Mouse (Mus musculus): ENCODE results near the gene Fryl. TPM values are rescaled to one million over a fixed set of nuclear protein-coding genes. Genes with fewer than 3 reads are reported as not detected.
A peak's percentile ranks its signal among the peaks of the same experiment; 100 is the strongest.

Fryl gene
- polyA plus RNA-seq, 1 experiment from 2014 or later = 20.8 TPM

DNA sequence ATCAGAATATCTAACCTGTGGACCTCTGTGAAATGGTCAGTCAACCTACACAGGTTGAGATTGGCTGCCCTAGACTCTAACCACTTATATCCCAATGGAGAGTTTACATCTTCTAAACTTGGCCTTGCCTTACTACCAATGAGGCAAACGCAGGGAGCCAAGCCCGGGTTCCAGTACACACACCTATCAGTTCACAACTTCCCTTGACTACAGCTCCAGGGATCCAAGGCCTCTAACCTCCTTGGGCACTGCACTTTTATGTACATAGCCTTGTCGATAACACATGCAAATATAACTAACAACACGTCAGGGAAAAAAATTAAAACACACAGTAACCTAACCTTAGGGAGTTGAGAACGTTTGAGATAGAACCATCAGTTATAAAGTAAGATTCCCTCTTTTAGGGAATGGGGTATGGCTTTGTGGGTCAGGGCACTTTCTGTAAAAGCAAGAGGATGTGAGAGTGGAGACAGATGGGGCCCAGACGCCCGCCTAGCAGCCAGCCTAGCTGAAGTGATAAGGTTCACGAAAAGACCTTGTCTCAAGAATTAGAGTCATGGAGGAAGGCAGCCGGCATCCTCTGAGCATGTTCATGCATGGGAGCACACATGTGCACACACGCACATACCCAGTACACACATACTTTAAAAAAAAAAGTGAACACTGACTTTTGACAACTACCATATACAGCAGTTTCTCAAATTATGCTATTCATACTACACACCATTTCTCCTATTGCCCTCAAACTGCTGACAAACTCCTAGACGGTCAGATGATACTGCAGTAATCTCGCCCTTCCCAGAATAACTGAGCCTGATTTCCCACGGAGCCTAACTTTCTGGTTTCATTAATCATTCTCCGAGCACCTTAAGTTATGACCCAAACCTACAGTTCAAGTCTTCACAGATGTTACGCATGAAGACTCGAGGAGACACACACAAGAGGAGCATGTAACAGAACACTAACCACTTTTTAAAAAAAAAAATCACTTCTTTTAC is 55.7 kb downstream of the Fryl start:
- H3K27me3 ChIP-seq (ENCODE audit: control insufficient read depth, insufficient read depth, low read length) = no peaks in the 10 kb centered on the region
- no peak overlapping the region for H3K9ac ChIP-seq (ENCODE audit: low read length)
- H3K27ac ChIP-seq (replicated peaks) = peak overlapping the region; percentile 31
- no peak overlapping the region for H3K4me3 ChIP-seq (ENCODE audit: low read depth, low read length)
- TF ChIP-seq CTCF (IDR thresholded peaks at IDR 0.05; ENCODE audit: low read depth) = no peak
- TF ChIP-seq EP300 (optimal IDR thresholded peaks at IDR 0.05) = no peak
- H3K4me2 ChIP-seq (replicated peaks; ENCODE audit: low read depth) = no peak overlapping the region
- no peaks in the 10 kb centered on the region for H3K36me3 ChIP-seq (ENCODE audit: control insufficient read depth, insufficient read depth, low read length)
- 66% methylated on average over 16 of the region's 16 CpGs for WGBS
- DNase-seq (ENCODE audit: low spot score) (peak; percentile 57), ATAC-seq (ENCODE audit: low FRiP score, low TSS enrichment) (peak; percentile 86)
- H3K4me1 ChIP-seq (replicated peaks; ENCODE audit: control insufficient read depth, insufficient read depth) = no peaks in the 10 kb centered on the region
- no peaks in the 10 kb centered on the region for H3K9me3 ChIP-seq (ENCODE audit: control insufficient read depth, low read length)

DNA sequence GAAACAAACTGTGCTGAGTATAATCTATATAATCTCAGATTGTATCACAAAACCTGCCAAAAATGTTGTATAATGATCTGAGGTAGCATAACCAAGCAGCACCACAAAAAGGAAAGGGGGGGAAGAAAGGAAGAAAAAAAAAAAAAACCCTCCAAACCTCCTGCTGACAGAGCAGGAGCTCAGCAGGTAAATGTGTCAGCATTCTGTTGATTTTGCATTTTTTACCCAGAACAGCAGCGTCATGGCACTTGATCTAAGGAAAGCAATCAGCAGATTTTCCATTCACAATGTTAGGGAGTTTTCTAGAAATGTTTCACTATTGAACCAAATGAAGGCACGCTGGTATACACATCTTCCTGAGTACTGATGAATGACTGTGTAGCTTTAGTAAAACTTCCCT is 56.8 kb downstream of the Fryl start:
- Histone ChIP-seq H3K9me3 (ENCODE audit: control insufficient read depth, low read length) (no peaks in the 10 kb centered on the region), H3K36me3 (ENCODE audit: control insufficient read depth, insufficient read depth, low read length) (no peaks in the 10 kb centered on the region), H3K9ac (ENCODE audit: low read length) (no peak overlapping the region), H3K27ac (replicated peaks) (peak overlapping the region; percentile 31; the same call in 1 of the 2 replicates), H3K27me3 (ENCODE audit: control insufficient read depth, insufficient read depth, low read length) (no peaks in the 10 kb centered on the region), H3K4me2 (replicated peaks; ENCODE audit: low read depth) (no peak overlapping the region), H3K4me1 (replicated peaks; ENCODE audit: control insufficient read depth, insufficient read depth) (no peaks in the 10 kb centered on the region), H3K4me3 (ENCODE audit: low read depth, low read length) (no peak overlapping the region)
- ATAC-seq (ENCODE audit: low FRiP score, low TSS enrichment) (no peak), DNase-seq (ENCODE audit: low spot score) (no peak)
- 64% methylated on average over 2 of the region's 2 CpGs for WGBS
- TF ChIP-seq CTCF (IDR thresholded peaks at IDR 0.05; ENCODE audit: low read depth) (no peak), EP300 (optimal IDR thresholded peaks at IDR 0.05) (no peak)

DNA sequence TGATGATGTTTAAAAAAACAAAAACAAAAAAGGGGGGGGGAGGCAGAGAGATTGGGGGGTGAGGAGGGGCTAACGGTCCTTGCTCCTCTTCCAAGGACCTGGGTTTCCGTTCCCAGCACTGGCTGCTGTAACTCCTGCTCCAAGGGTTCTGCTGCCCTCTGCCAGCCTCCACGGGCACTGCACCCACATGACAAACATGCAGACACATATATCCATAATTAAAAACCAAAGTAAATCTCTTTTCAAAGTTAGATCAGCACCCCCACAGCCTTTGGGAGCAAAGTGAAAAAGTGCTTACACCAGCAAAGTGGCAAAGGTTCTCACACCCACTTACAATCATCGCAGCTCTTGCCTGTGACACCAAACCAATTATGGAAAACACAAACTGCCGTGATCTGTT is 57.7 kb downstream of the Fryl start:
- WGBS = 89% methylated on average over 5 of the region's 5 CpGs
- ATAC-seq (ENCODE audit: low FRiP score, low TSS enrichment) (no peak), DNase-seq (ENCODE audit: low spot score) (no peak)
- Histone ChIP-seq H3K4me2 (replicated peaks; ENCODE audit: low read depth) (no peak overlapping the region), H3K9ac (ENCODE audit: low read length) (no peak overlapping the region), H3K4me1 (replicated peaks; ENCODE audit: control insufficient read depth, insufficient read depth) (no peaks in the 10 kb centered on the region), H3K27me3 (ENCODE audit: control insufficient read depth, insufficient read depth, low read length) (no peaks in the 10 kb centered on the region), H3K36me3 (ENCODE audit: control insufficient read depth, insufficient read depth, low read length) (no peaks in the 10 kb centered on the region), H3K27ac (replicated peaks) (no peak overlapping the region), H3K9me3 (ENCODE audit: control insufficient read depth, low read length) (no peaks in the 10 kb centered on the region), H3K4me3 (ENCODE audit: low read depth, low read length) (no peak overlapping the region)
- no peak for TF ChIP-seq EP300 (optimal IDR thresholded peaks at IDR 0.05)
- peak; percentile 53 for TF ChIP-seq CTCF (IDR thresholded peaks at IDR 0.05; ENCODE audit: low read depth)

DNA sequence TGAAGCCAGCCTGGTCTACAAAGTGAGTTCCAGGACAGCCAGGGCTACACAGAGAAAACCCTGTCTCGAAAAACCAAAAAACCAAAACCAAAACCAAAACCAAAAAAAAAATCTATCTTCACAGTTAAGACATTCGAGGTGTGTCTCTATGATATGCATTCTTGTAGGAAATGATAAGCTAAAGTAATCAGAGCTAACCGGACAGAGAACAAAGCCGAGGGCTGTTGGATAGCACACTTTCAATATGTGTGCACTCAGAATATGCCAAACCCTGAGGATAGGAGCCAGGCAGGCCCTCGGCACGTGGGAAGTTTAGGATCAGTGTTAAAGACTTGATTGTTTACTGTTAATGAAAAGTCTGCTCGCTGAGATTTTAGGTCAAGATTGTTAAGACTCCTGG is 58.6 kb downstream of the Fryl start:
- H3K27ac ChIP-seq (replicated peaks) = no peak overlapping the region
- H3K4me3 ChIP-seq (ENCODE audit: low read depth, low read length) = no peak overlapping the region
- DNase-seq (ENCODE audit: low spot score) = no peak
- no peaks in the 10 kb centered on the region for H3K4me1 ChIP-seq (replicated peaks; ENCODE audit: control insufficient read depth, insufficient read depth)
- H3K36me3 ChIP-seq (ENCODE audit: control insufficient read depth, insufficient read depth, low read length) = no peaks in the 10 kb centered on the region
- WGBS = 64% methylated on average over 7 of the region's 7 CpGs
- H3K27me3 ChIP-seq (ENCODE audit: control insufficient read depth, insufficient read depth, low read length) = no peaks in the 10 kb centered on the region
- ATAC-seq (ENCODE audit: low FRiP score, low TSS enrichment) = no peak
- no peaks in the 10 kb centered on the region for H3K9me3 ChIP-seq (ENCODE audit: control insufficient read depth, low read length)
- no peak overlapping the region for H3K9ac ChIP-seq (ENCODE audit: low read length)
- no peak overlapping the region for H3K4me2 ChIP-seq (replicated peaks; ENCODE audit: low read depth)
- no peak for TF ChIP-seq CTCF (IDR thresholded peaks at IDR 0.05; ENCODE audit: low read depth)
- no peak for TF ChIP-seq EP300 (optimal IDR thresholded peaks at IDR 0.05)

DNA sequence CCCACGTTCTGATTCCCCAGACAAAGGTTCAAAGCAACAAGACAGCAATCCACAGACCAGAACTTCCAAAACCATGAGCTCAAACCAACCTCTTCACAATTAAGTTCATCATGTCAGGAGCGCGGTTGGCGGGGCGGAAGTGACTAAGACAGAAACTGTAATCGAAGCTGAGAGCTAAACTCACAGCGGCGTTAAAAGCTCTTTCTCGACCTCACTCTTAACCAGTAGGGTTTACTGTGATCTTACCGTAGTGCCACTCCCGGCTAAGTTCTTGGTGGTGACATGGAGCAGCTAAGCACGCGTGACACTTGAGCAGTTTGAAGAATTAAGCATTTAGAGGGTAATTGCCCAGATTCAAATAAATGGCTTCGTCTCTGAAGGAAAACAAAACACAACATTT is 61.7 kb downstream of the Fryl start:
- DNase-seq (ENCODE audit: low spot score) (no peak), ATAC-seq (ENCODE audit: low FRiP score, low TSS enrichment) (no peak)
- TF ChIP-seq EP300 (optimal IDR thresholded peaks at IDR 0.05) = no peak
- TF ChIP-seq CTCF (IDR thresholded peaks at IDR 0.05; ENCODE audit: low read depth) = no peak
- no peaks in the 10 kb centered on the region for H3K36me3 ChIP-seq (ENCODE audit: control insufficient read depth, insufficient read depth, low read length)
- H3K4me1 ChIP-seq (replicated peaks; ENCODE audit: control insufficient read depth, insufficient read depth) = no peaks in the 10 kb centered on the region
- no peaks in the 10 kb centered on the region for H3K27me3 ChIP-seq (ENCODE audit: control insufficient read depth, insufficient read depth, low read length)
- no peak overlapping the region for H3K27ac ChIP-seq (replicated peaks)
- 89% methylated on average over 14 of the region's 14 CpGs for WGBS
- no peaks in the 10 kb centered on the region for H3K9me3 ChIP-seq (ENCODE audit: control insufficient read depth, low read length)
- H3K9ac ChIP-seq (ENCODE audit: low read length) = no peak overlapping the region
- no peak overlapping the region for H3K4me3 ChIP-seq (ENCODE audit: low read depth, low read length)
- no peak overlapping the region for H3K4me2 ChIP-seq (replicated peaks; ENCODE audit: low read depth)

DNA sequence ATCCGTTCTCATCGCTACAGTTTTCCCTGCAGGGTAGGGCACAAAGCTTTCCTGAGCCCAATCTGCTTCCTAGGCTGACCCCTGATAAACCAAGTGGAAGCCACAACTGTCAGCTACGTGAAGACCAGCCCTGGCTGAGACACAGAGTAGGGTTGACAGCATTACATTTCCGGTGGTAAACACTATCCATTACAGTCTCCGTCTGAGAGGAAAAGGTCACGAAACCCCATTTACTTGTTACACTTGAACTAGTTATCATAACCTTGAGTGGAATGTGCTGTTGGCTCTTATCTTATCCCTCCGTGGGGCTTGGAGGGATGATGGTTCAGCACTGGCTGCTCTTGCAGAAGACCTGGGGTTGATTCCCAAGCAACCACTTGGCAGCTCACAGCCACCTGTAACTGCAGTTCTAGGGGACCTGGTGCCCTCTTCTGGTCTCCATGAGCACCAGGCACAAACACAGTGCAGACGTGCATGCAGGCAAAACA is 62.3 kb downstream of the Fryl start:
- TF ChIP-seq CTCF (IDR thresholded peaks at IDR 0.05; ENCODE audit: low read depth) = peak; percentile 62
- TF ChIP-seq EP300 (optimal IDR thresholded peaks at IDR 0.05) = no peak
- Histone ChIP-seq H3K9ac (ENCODE audit: low read length) (no peak overlapping the region), H3K4me2 (replicated peaks; ENCODE audit: low read depth) (no peak overlapping the region; the same call in 1 of the 2 replicates), H3K27ac (replicated peaks) (peak overlapping the region; percentile 78), H3K36me3 (ENCODE audit: control insufficient read depth, insufficient read depth, low read length) (no peaks in the 10 kb centered on the region), H3K9me3 (ENCODE audit: control insufficient read depth, low read length) (no peaks in the 10 kb centered on the region), H3K4me1 (replicated peaks; ENCODE audit: control insufficient read depth, insufficient read depth) (no peaks in the 10 kb centered on the region), H3K4me3 (ENCODE audit: low read depth, low read length) (no peak overlapping the region), H3K27me3 (ENCODE audit: control insufficient read depth, insufficient read depth, low read length) (no peaks in the 10 kb centered on the region)
- ATAC-seq (ENCODE audit: low FRiP score, low TSS enrichment) = peak; percentile 17; the same call in 1 of the 2 replicates
- WGBS = 46% methylated on average over 8 of the region's 8 CpGs
- peak; percentile 55 for DNase-seq (ENCODE audit: low spot score)
